Mouse (Mus musculus): ENCODE measurements around the gene Syap1.
"Not testable (repeated sequence)": the region's sequence is repeated elsewhere in the genome, so short reads cannot be mapped to it uniquely, and the experiment has no call there.

Syap1 gene

GRCm38 (mm10) chrX:162887931-162888511, at the start of gene Syap1:
Gene Syap1, minus strand, starts transcription at chrX:162888447.
- no peak for DNase-seq (ENCODE audit: extremely low read depth, low read depth, low spot score)

- no peak for DNase-seq (ENCODE audit: extremely low read depth, low read depth, low spot score)
Observed at GRCm38 (mm10) chrX:162931467-162931866, 43.2 kb upstream of the Syap1 start.

GRCm38 (mm10) chrX:162921487-162922125, 33.4 kb upstream of the Syap1 start:
- no peak for DNase-seq (ENCODE audit: extremely low read depth, low read depth, low spot score)

GRCm38 (mm10) chrX:162915697-162916096, 27.4 kb upstream of the Syap1 start:
- no peak for DNase-seq (ENCODE audit: extremely low read depth, low read depth, low spot score)

- no peak for DNase-seq (ENCODE audit: extremely low read depth, low read depth, low spot score)
Observed at GRCm38 (mm10) chrX:162913651-162914050, 25.4 kb upstream of the Syap1 start.

GRCm38 (mm10) chrX:162907554-162907953, 19.3 kb upstream of the Syap1 start:
- no peak for DNase-seq (ENCODE audit: extremely low read depth, low read depth, low spot score)

GRCm38 (mm10) chrX:162902040-162902734, 13.9 kb upstream of the Syap1 start:
- no peak for DNase-seq (ENCODE audit: extremely low read depth, low read depth, low spot score)

GRCm38 (mm10) chrX:162901371-162902039, 13.3 kb upstream of the Syap1 start:
- DNase-seq (ENCODE audit: extremely low read depth, low read depth, low spot score): no peak

GRCm38 (mm10) chrX:162900938-162901337, 12.7 kb upstream of the Syap1 start, which contains the start of gene Ctps2:
Gene Ctps2, plus strand, starts transcription at chrX:162901238.
- no peak for DNase-seq (ENCODE audit: extremely low read depth, low read depth, low spot score)

GRCm38 (mm10) chrX:162888575-162889223, 452 bp upstream of the Syap1 start:
- DNase-seq (ENCODE audit: extremely low read depth, low read depth, low spot score): not testable (repeated sequence)

- no peak for DNase-seq (ENCODE audit: extremely low read depth, low read depth, low spot score)
Observed at GRCm38 (mm10) chrX:162878236-162878635, 10.0 kb downstream of the Syap1 start.

- DNase-seq (ENCODE audit: extremely low read depth, low read depth, low spot score): no peak
Observed at GRCm38 (mm10) chrX:162873761-162874160, 14.5 kb downstream of the Syap1 start.

- DNase-seq (ENCODE audit: extremely low read depth, low read depth, low spot score): peak; percentile 47
Observed at GRCm38 (mm10) chrX:162871734-162872517, 16.3 kb downstream of the Syap1 start.

- DNase-seq (ENCODE audit: extremely low read depth, low read depth, low spot score): no peak
Observed at GRCm38 (mm10) chrX:162868294-162868965, 19.8 kb downstream of the Syap1 start.

- no peak for DNase-seq (ENCODE audit: extremely low read depth, low read depth, low spot score)
Observed at GRCm38 (mm10) chrX:162848682-162849081, 39.6 kb downstream of the Syap1 start.

GRCm38 (mm10) chrX:162845531-162845930, 42.7 kb downstream of the Syap1 start:
- DNase-seq (ENCODE audit: extremely low read depth, low read depth, low spot score): no peak

GRCm38 (mm10) chrX:162844447-162845100, 43.7 kb downstream of the Syap1 start:
- no peak for DNase-seq (ENCODE audit: extremely low read depth, low read depth, low spot score)

GRCm38 (mm10) chrX:162832101-162832500, 56.1 kb downstream of the Syap1 start:
- no peak for DNase-seq (ENCODE audit: extremely low read depth, low read depth, low spot score)

GRCm38 (mm10) chrX:162831542-162831941, 56.7 kb downstream of the Syap1 start:
- DNase-seq (ENCODE audit: extremely low read depth, low read depth, low spot score): no peak
